Mouse (Mus musculus) C2C12 (cell line): ENCODE measurements around the gene Rpgrip1l. TPM values are rescaled to one million over a fixed set of nuclear protein-coding genes. Genes with fewer than 3 reads are reported as not detected.

Source experiments
- H3K27me3 ChIP-seq: one replicate; pipeline ENCODE4 v1.6.1; 2011; ENCODE audit not compliant: control insufficient read depth, insufficient read depth, insufficient read length
- H3K36me3 ChIP-seq: one replicate; pipeline ENCODE4 v1.6.1; 2011; ENCODE audit not compliant: control insufficient read depth, insufficient read depth
- H3K4me3 ChIP-seq: one replicate; pipeline ENCODE4 v1.5.1; 2011; ENCODE audit warnings: mild to moderate bottlenecking, control low read depth; ENCODE audit not compliant: poor library complexity, insufficient read depth, severe bottlenecking
- H3K79me2 ChIP-seq: one replicate; pipeline ENCODE4 v1.6.1; 2011; ENCODE audit not compliant: control insufficient read depth, insufficient read depth
- H3K79me3 ChIP-seq: one replicate; pipeline ENCODE4 v1.6.1; 2011; ENCODE audit warnings: low read depth, control low read depth
- H3ac ChIP-seq: one replicate; pipeline ENCODE3; 2011; ENCODE audit warnings: low read depth; ENCODE audit not compliant: control insufficient read depth, insufficient read length
- CEBPB ChIP-seq: IDR thresholded peaks from one replicate; pipeline ENCODE4 v1.6.1; 2011; ENCODE audit warnings: low read depth, mild to moderate bottlenecking, control low read depth, moderate library complexity
- CTCF ChIP-seq: IDR thresholded peaks from one replicate; pipeline ENCODE4 v1.5.1; 2011; ENCODE audit not compliant: control insufficient read depth, insufficient read depth, insufficient read length
- FOSL1 ChIP-seq: IDR thresholded peaks from one replicate; pipeline ENCODE4 v1.8.0; 2011; ENCODE audit warnings: mild to moderate bottlenecking, low read length; ENCODE audit not compliant: poor library complexity, insufficient read depth, severe bottlenecking
- MAX ChIP-seq: IDR thresholded peaks from one replicate; pipeline ENCODE4 v1.6.1; 2011; ENCODE audit warnings: mild to moderate bottlenecking, control low read depth
- MYOD1 ChIP-seq: IDR thresholded peaks from one replicate; pipeline ENCODE4 v1.6.1; 2011; ENCODE audit warnings: low read depth; ENCODE audit not compliant: control insufficient read depth, insufficient read length
- MYOG ChIP-seq: IDR thresholded peaks from one replicate; pipeline ENCODE4 v1.6.1; 2011; ENCODE audit not compliant: control insufficient read depth, insufficient read length; ENCODE audit errors: extremely low read depth
- USF1 ChIP-seq: IDR thresholded peaks from one replicate; pipeline ENCODE4 v1.6.1; 2011; ENCODE audit warnings: low read depth, mild to moderate bottlenecking, control low read depth, moderate library complexity
- polyA plus RNA-seq: library from polyadenylated mRNA; unstranded; fragments of >200 nt; fragmentation: generic; extraction: Trizol; gene quantifications from one replicate; pipeline ENCODE4 v1.2.1, GENCODE M21; 2012; ENCODE audit warnings: missing spikeins

Rpgrip1l gene
- polyA plus RNA-seq, 1 experiment = 1.8 TPM

DNA sequence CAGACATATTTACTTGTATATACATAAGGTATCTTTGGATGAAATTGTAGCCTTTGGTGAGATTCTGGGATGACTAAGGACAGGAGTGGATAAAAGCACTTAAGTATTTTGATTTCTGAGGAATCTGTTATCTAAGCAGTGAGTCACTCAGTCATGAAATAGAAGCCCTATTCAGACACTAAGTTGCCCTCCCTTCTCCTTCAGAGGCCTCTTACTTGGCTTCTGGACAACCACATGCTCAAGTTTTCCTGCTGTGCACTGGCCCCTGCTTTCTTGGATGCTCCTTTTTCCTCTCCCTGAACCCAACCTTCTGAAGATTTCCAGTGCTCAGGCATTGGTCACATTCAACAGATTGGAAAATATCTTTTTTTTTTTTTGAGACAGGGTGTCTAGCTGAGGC lies 48.5 kb downstream of the Rpgrip1l start:
- Histone ChIP-seq H3K27me3 (no peaks in the 10 kb centered on the region), H3K4me3 (no peak overlapping the region), H3K79me2 (no peaks in the 10 kb centered on the region), H3K36me3 (peaks cover 9% of the 10 kb centered on the region), H3ac (no peak overlapping the region), H3K79me3 (no peaks in the 10 kb centered on the region)
- peak; percentile 50 for TF ChIP-seq MAX
- no peak for TF ChIP-seq MYOG
- TF ChIP-seq FOSL1 = peak; percentile 77

DNA sequence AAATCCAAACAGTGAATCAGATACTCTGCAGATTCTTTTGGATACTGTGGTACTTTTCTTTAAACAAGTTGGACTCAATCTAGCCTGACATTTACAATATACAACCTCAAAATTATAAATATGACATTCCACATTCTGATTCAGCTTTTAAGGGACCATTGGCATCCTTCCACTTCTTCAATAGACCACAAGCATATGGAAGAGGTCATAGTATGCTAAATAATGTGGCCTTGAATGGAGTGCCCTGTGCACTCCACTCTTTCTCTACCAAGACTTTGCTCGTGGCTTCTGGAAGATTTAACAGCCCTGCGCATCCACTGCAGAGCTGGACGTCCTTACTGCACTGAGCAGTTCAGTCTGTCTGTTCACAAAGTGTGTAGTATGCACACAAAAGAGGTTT lies 49.1 kb downstream of the Rpgrip1l start:
- Histone ChIP-seq H3K36me3 (peaks cover 6% of the 10 kb centered on the region), H3K27me3 (no peaks in the 10 kb centered on the region), H3K79me2 (no peaks in the 10 kb centered on the region), H3K4me3 (no peak overlapping the region), H3ac (no peak overlapping the region), H3K79me3 (no peaks in the 10 kb centered on the region)
- TF ChIP-seq USF1 (no peak), MYOD1 (no peak)

DNA sequence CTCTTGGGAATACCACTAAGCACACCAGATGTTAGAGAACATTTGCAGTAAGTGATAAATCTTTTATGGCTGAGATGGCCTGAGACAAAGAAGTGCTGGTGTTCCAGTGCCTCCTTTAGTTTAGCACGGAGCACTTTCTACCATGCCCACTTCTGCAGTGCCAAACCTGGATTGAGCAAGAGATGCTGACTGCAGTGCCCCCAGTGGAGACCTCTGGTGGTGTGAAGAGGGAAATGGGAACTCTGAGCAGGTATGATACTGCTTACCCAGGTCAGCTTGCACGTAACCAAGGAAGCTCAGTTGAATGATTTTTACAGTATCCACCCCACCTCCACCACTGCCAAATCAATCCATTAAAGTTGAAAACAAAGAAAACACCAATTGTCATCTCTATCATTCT lies 51.5 kb downstream of the Rpgrip1l start:
- no peaks in the 10 kb centered on the region for H3K79me3 ChIP-seq
- H3K27me3 ChIP-seq = no peaks in the 10 kb centered on the region
- H3K36me3 ChIP-seq = no peaks in the 10 kb centered on the region
- H3ac ChIP-seq = no peak overlapping the region
- H3K4me3 ChIP-seq = no peak overlapping the region
- no peak for TF ChIP-seq CEBPB
- no peak for TF ChIP-seq MAX
- H3K79me2 ChIP-seq = no peaks in the 10 kb centered on the region

DNA sequence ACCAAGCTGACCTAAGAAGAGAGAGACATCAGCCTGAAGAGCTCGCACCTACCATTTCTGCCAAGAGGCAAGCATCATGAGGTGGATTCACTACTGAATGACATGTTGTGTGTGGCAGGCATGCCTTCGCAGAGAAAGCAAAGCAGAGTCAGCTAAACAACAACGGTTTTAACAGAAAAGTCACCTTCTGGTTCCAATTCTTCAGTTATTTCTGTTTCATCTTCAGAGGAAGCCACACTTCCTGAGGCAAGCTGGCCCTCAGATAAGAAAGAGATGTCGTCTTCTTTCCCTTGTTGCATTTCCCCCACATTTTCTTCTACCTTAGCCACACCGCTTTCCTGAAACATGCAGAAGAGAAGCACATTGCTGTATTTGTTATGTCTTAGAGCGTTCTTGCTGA lies 62.1 kb downstream of the Rpgrip1l start:
- TF ChIP-seq USF1 (no peak), CEBPB (no peak), MAX (no peak), MYOG (no peak)
- Histone ChIP-seq H3K36me3 (no peaks in the 10 kb centered on the region), H3K4me3 (no peak overlapping the region), H3ac (no peak overlapping the region), H3K27me3 (no peaks in the 10 kb centered on the region), H3K79me3 (no peaks in the 10 kb centered on the region), H3K79me2 (no peaks in the 10 kb centered on the region)

DNA sequence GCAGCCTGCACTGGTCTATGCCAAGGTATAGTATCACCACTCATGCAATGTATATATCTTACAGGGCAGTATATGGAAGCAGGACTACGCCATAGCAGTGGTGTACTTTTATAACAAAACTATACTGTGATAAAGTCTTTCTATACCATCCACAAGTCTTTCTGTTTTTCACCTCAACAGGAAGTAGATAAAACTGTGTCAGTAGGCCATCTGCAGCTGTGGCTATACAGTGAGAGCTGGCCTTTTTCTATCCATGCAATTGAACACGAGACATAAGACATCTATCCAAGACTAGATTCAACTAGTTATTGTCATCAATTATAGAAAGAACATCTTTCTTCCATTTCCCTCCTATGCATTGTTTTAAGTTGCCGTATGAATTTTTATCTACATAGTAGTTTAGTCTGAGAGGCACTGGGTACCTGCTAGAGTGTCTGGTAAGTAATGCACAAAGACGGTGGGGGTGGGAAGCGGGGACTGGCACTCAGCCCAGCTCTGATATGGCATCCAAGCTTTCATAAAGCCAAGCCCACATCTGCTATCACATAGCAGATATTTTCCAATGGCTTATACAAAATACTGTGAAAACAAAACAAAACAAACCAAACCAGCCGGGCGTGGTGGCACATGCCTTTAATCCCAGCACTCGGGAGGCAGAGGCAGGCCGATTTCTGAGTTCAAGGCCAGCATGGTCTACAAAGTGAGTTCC lies 63.1 kb downstream of the Rpgrip1l start:
- Histone ChIP-seq H3K27me3 (no peaks in the 10 kb centered on the region), H3ac (no peak overlapping the region), H3K36me3 (no peaks in the 10 kb centered on the region), H3K4me3 (no peak overlapping the region), H3K79me3 (no peaks in the 10 kb centered on the region), H3K79me2 (no peaks in the 10 kb centered on the region)
- TF ChIP-seq USF1 (no peak), FOSL1 (no peak), MYOD1 (no peak), MYOG (no peak)

DNA sequence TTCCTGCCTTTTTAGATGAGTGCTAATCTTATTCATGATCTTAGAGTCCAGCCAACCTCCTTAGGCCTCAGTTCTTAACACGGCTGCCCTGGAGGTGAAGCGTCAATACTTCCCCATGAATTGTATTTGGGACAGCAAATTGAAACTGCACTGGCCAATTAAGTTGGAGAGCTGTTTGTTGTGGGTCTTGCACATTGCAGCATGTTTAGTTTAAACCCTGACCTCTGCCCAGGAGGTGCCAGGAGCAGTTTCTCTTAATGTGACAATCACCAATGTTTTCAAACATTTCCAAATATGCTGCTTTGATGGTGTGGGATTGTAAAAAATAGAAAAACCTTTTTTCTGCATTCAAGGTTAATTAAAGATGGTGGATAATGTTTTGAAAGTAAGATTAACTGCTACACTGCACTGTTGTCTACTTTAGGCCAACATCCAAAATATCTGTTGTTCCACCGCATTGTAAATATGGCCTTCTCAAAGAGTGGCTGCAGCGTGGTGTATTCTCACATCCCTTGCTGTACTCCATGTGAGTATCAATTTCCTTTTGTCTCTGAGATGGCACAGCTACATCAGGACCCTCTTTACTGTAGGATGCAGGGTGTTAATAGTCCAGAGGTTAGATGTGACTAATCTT lies 67.1 kb downstream of the Rpgrip1l start:
- Histone ChIP-seq H3K36me3 (no peaks in the 10 kb centered on the region), H3K4me3 (no peak overlapping the region), H3K79me3 (no peaks in the 10 kb centered on the region), H3K79me2 (no peaks in the 10 kb centered on the region), H3K27me3 (no peaks in the 10 kb centered on the region), H3ac (no peak overlapping the region)
- TF ChIP-seq MAX (no peak), CEBPB (no peak), MYOD1 (no peak), USF1 (no peak), MYOG (no peak), CTCF (no peak), FOSL1 (no peak)

DNA sequence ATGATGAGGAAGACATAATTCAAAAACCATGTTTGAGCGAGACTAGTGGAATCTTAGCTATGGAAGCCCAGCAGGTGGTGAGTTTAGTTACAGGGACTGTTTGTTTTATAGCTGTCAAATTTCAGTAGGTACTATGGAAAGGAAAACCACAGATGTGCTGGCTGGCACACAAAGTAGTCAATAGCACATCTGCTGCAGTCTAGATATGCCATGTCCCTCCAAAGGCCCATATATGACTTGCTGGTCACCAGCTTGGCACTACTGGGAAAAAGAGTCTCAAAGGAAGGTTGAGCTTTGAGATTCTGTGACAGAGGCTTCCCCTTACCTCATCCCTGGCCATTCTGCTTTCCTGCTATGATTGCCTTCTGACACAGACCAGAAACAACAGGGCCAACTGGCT lies 70.3 kb downstream of the Rpgrip1l start:
- H3K36me3 ChIP-seq = no peaks in the 10 kb centered on the region
- no peaks in the 10 kb centered on the region for H3K79me2 ChIP-seq
- no peak overlapping the region for H3K4me3 ChIP-seq
- TF ChIP-seq CEBPB (no peak), MAX (no peak), MYOD1 (no peak), MYOG (no peak), CTCF (no peak), USF1 (no peak), FOSL1 (no peak)
- H3K27me3 ChIP-seq = no peaks in the 10 kb centered on the region
- H3ac ChIP-seq = no peak overlapping the region
- H3K79me3 ChIP-seq = no peaks in the 10 kb centered on the region
